Mouse (Mus musculus) embryonic fibroblast, embryonic 13.5 days (primary cell): Measurements from ENCODE around the gene Txndc16. TPM values are rescaled to one million over a fixed set of nuclear protein-coding genes. Genes with fewer than 3 reads are reported as not detected.
A peak's percentile ranks its signal among the peaks of the same experiment; 100 is the strongest.

Experiments used
- H3K27ac ChIP-seq: 2 replicates; pipeline ENCODE4 v1.5.1; 2012; ENCODE audit warnings: low read length, control low read depth, inconsistent platforms; ENCODE audit not compliant: insufficient read depth
- H3K4me1 ChIP-seq: 2 replicates; pipeline ENCODE4 v1.6.1; 2011; ENCODE audit warnings: low read length; ENCODE audit not compliant: control insufficient read depth, insufficient read depth
- H3K4me3 ChIP-seq: 2 replicates; pipeline ENCODE4 v1.5.1; 2011; ENCODE audit warnings: mild to moderate bottlenecking, control low read depth, low read length; ENCODE audit not compliant: insufficient read depth
- CTCF ChIP-seq: IDR thresholded peaks from 2 replicates; pipeline ENCODE4 v1.5.1; 2011; ENCODE audit warnings: mild to moderate bottlenecking, control low read depth, low read length, moderate library complexity, borderline replicate concordance; ENCODE audit not compliant: insufficient read depth
- POLR2A ChIP-seq: IDR thresholded peaks from 2 replicates; pipeline ENCODE4 v1.6.1; 2011; ENCODE audit warnings: low read depth, mild to moderate bottlenecking, control low read depth, low read length, moderate library complexity
- polyA plus RNA-seq: library from polyadenylated mRNA; stranded (reverse); fragments of >200 nt; gene quantifications from 2 replicates; pipeline ENCODE4 v1.2.4, GENCODE M21; 2011; ENCODE audit warnings: low read depth; ENCODE audit not compliant: missing spikeins, insufficient read length

Txndc16 gene
- polyA plus RNA-seq, 1 experiment, result 33.9 TPM

GRCm38 (mm10) chr14:45155511-45156173, 64.5 kb downstream of the Txndc16 start:
- no peak overlapping the region for H3K27ac ChIP-seq
- H3K4me3 ChIP-seq, result no peak overlapping the region
- peaks cover 3% of the 10 kb centered on the region; the same call in 1 of the 2 replicates for H3K4me1 ChIP-seq
- TF ChIP-seq CTCF (no peak), POLR2A (no peak)

DNA sequence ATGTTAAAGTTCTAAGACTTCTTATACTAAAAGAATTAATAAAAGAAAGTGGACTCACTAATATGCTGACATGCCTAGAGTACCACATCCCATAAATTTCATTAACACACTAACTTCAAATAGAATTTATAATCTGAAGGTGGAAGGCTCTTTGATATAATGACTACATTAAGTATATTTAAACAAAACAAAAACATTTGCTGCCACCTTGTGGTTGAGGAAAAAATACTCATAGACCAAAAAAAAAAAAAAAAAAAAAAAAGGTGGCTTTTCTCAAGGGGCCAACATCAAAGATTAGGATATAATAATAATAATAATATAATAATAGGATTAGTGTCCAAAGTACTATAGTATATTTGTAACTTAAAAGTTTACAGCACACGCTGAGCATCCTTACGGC, 66.9 kb downstream of the Txndc16 start:
- no peak overlapping the region for H3K4me3 ChIP-seq
- H3K27ac ChIP-seq, result no peak overlapping the region
- peaks cover 3% of the 10 kb centered on the region; the same call in 1 of the 2 replicates for H3K4me1 ChIP-seq
- TF ChIP-seq CTCF (no peak), POLR2A (no peak)

- Histone ChIP-seq H3K4me3 (no peak overlapping the region), H3K4me1 (no peaks in the 10 kb centered on the region), H3K27ac (no peak overlapping the region)
- TF ChIP-seq POLR2A (no peak), CTCF (peak; percentile 44; the same call in 1 of the 2 replicates)
These were observed 77.6 kb downstream of the Txndc16 start for GRCm38 (mm10) chr14:45142511-45142910.

- Histone ChIP-seq H3K27ac (no peak overlapping the region), H3K4me1 (no peaks in the 10 kb centered on the region), H3K4me3 (no peak overlapping the region)
- TF ChIP-seq CTCF (no peak), POLR2A (no peak)
These were observed 79.6 kb downstream of the Txndc16 start for GRCm38 (mm10) chr14:45140344-45141080.

- TF ChIP-seq CTCF, result no peak
- no peak for TF ChIP-seq POLR2A
- Histone ChIP-seq H3K27ac (no peak overlapping the region), H3K4me3 (no peak overlapping the region), H3K4me1 (no peaks in the 10 kb centered on the region)
These were observed 84.2 kb downstream of the Txndc16 start for GRCm38 (mm10) chr14:45135961-45136360.

- Histone ChIP-seq H3K27ac (no peak overlapping the region), H3K4me3 (no peak overlapping the region), H3K4me1 (no peaks in the 10 kb centered on the region)
- TF ChIP-seq CTCF (no peak), POLR2A (no peak)
These were observed 84.6 kb downstream of the Txndc16 start for GRCm38 (mm10) chr14:45135560-45135959.

DNA sequence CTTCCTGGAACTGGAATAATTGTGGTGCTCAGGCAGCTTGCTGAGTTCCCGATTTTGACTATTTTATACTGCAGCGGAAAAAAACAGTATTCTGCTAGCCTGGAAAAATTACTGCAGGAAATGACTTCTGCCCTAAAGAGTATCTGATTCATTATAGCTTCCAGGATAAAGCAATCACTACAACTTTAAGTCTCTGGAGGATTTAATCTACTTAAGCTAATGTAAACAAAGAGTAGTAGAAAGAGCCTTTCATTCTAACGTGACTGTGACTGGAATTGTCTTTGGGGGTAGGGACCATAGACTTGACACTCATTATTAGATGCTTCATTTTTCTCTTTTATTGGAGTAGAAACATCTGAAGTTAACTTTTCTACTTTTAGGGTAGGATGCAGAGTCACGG, 101.8 kb downstream of the Txndc16 start:
- TF ChIP-seq CTCF, result no peak
- TF ChIP-seq POLR2A, result no peak
- no peaks in the 10 kb centered on the region for H3K4me1 ChIP-seq

GRCm38 (mm10) chr14:45102201-45102600, 117.9 kb downstream of the Txndc16 start:
- H3K4me3 ChIP-seq, result no peak overlapping the region
- TF ChIP-seq POLR2A (no peak), CTCF (no peak)
- no peaks in the 10 kb centered on the region for H3K4me1 ChIP-seq
- no peak overlapping the region for H3K27ac ChIP-seq

More for the DNA sequence above, 101.8 kb downstream of the Txndc16 start:
- H3K27ac ChIP-seq, result no peak overlapping the region
- no peak overlapping the region for H3K4me3 ChIP-seq

GRCm38 (mm10) chr14:45092327-45092726, 127.8 kb downstream of the Txndc16 start:
- TF ChIP-seq CTCF (no peak), POLR2A (no peak)
- Histone ChIP-seq H3K4me1 (no peaks in the 10 kb centered on the region), H3K4me3 (no peak overlapping the region), H3K27ac (no peak overlapping the region)

- Histone ChIP-seq H3K4me1 (no peaks in the 10 kb centered on the region), H3K27ac (no peak overlapping the region), H3K4me3 (no peak overlapping the region)
- TF ChIP-seq CTCF, result no peak
- no peak for TF ChIP-seq POLR2A
These were observed 130.1 kb downstream of the Txndc16 start for GRCm38 (mm10) chr14:45090011-45090410.
